Mouse (Mus musculus): ENCODE measurements at regions not wholly inside any gene's neighbourhood (a gene's known extent, or its start where the extent isn't known, plus 50 kb on each side); places are given as distances from the start of the nearest gene placed in this dataset.

DNA sequence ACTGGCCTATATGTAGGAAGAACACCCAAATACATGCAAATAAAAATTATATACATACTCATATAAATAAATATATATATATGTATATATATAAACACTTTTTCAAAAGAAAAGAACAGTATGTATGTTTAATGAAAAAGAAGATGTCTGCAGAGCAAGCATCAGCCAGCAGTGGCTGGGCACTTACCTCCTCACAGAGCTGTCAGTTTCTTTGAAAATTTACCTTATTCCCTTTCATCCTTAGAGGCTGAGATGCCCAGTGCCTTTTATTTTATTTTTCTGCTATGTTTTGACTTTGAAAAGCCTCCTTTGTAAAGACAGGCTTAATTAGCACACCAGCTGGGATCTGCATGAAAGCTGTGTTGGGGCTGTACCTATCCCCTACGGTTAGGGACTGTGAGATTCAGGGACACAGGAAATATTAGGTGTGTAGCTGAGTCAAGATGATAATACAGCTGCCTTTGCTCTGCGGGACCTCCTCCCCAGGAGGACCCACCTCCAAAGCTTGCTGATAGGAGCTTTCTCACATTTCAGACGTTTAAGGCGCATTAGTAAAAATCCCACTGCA is 751.0 kb upstream of the Tbl1xr1 start:
- no peak for TF ChIP-seq POLR2A (IDR thresholded peaks at IDR 0.05; ENCODE audit: borderline replicate concordance, insufficient read depth, low read length)
- TF ChIP-seq CTCF (IDR thresholded peaks at IDR 0.05; ENCODE audit: borderline replicate concordance, insufficient read depth, low read depth, low read length), result no peak
